Mouse (Mus musculus): ENCODE results near the gene Nr1h4. TPM values are rescaled to one million over a fixed set of nuclear protein-coding genes. Genes with fewer than 3 reads are reported as not detected.

Nr1h4 gene
- polyA plus RNA-seq, 1 experiment from 2014 or later = 1.2 TPM

- no peak overlapping the region for H3K27ac ChIP-seq (ENCODE audit: low read length)
- peaks cover 33% of the 10 kb centered on the region for H3K4me1 ChIP-seq (ENCODE audit: control insufficient read depth, insufficient read depth, low read length)
- ATAC-seq (replicated peaks; ENCODE audit: extremely low read depth, insufficient read depth, low FRiP score) = no peak
- no peaks in the 10 kb centered on the region for H3K9me3 ChIP-seq (replicated peaks; ENCODE audit: control insufficient read depth, low read length)
- H3K36me3 ChIP-seq (ENCODE audit: control insufficient read depth, insufficient read depth) = peaks cover 20% of the 10 kb centered on the region
- WGBS = 76% methylated on average over 9 of the region's 9 CpGs
- H3K4me2 ChIP-seq (ENCODE audit: low read depth, low read length) = no peak overlapping the region
- no peak overlapping the region for H3K9ac ChIP-seq (ENCODE audit: low read length)
- no peaks in the 10 kb centered on the region for H3K27me3 ChIP-seq (ENCODE audit: control insufficient read depth, insufficient read depth, low read length)
- H3K4me3 ChIP-seq (ENCODE audit: low read length) = no peak overlapping the region
Measured at GRCm38 (mm10) chr10:89437472-89437871, 95.9 kb downstream of the Nr1h4 start.

GRCm38 (mm10) chr10:89435920-89436319, 97.5 kb downstream of the Nr1h4 start:
- H3K4me1 ChIP-seq (ENCODE audit: control insufficient read depth, insufficient read depth, low read length) = peaks cover 32% of the 10 kb centered on the region
- H3K27ac ChIP-seq (ENCODE audit: low read length) = no peak overlapping the region
- H3K36me3 ChIP-seq (ENCODE audit: control insufficient read depth, insufficient read depth) = peaks cover 19% of the 10 kb centered on the region
- H3K9ac ChIP-seq (ENCODE audit: low read length) = no peak overlapping the region
- no peak overlapping the region for H3K4me3 ChIP-seq (ENCODE audit: low read length)
- H3K9me3 ChIP-seq (replicated peaks; ENCODE audit: control insufficient read depth, low read length) = no peaks in the 10 kb centered on the region
- no peaks in the 10 kb centered on the region for H3K27me3 ChIP-seq (ENCODE audit: control insufficient read depth, insufficient read depth, low read length)
- WGBS = 64% methylated on average over 9 of the region's 9 CpGs
- no peak overlapping the region for H3K4me2 ChIP-seq (ENCODE audit: low read depth, low read length)
- no peak for ATAC-seq (replicated peaks; ENCODE audit: extremely low read depth, insufficient read depth, low FRiP score)

- Histone ChIP-seq H3K27ac (ENCODE audit: low read length) (no peak overlapping the region), H3K9me3 (replicated peaks; ENCODE audit: control insufficient read depth, low read length) (no peaks in the 10 kb centered on the region), H3K4me3 (ENCODE audit: low read length) (no peak overlapping the region), H3K27me3 (ENCODE audit: control insufficient read depth, insufficient read depth, low read length) (no peaks in the 10 kb centered on the region), H3K36me3 (ENCODE audit: control insufficient read depth, insufficient read depth) (peaks cover 23% of the 10 kb centered on the region), H3K4me1 (ENCODE audit: control insufficient read depth, insufficient read depth, low read length) (peaks cover 29% of the 10 kb centered on the region), H3K9ac (ENCODE audit: low read length) (no peak overlapping the region), H3K4me2 (ENCODE audit: low read depth, low read length) (no peak overlapping the region)
- WGBS = 88% methylated on average over 12 of the region's 12 CpGs
- ATAC-seq (replicated peaks; ENCODE audit: extremely low read depth, insufficient read depth, low FRiP score) = no peak
Measured at GRCm38 (mm10) chr10:89435413-89435812, 98.0 kb downstream of the Nr1h4 start.

GRCm38 (mm10) chr10:89434509-89435210, 98.7 kb downstream of the Nr1h4 start:
- Histone ChIP-seq H3K9me3 (replicated peaks; ENCODE audit: control insufficient read depth, low read length) (no peaks in the 10 kb centered on the region), H3K27ac (ENCODE audit: low read length) (no peak overlapping the region), H3K27me3 (ENCODE audit: control insufficient read depth, insufficient read depth, low read length) (no peaks in the 10 kb centered on the region), H3K4me1 (ENCODE audit: control insufficient read depth, insufficient read depth, low read length) (peaks cover 25% of the 10 kb centered on the region), H3K36me3 (ENCODE audit: control insufficient read depth, insufficient read depth) (peaks cover 25% of the 10 kb centered on the region), H3K4me3 (ENCODE audit: low read length) (no peak overlapping the region), H3K9ac (ENCODE audit: low read length) (no peak overlapping the region), H3K4me2 (ENCODE audit: low read depth, low read length) (no peak overlapping the region)
- 78% methylated on average over 17 of the region's 17 CpGs for WGBS
- ATAC-seq (replicated peaks; ENCODE audit: extremely low read depth, insufficient read depth, low FRiP score) = no peak

- WGBS = 84% methylated on average over 13 of the region's 13 CpGs
- H3K27ac ChIP-seq (ENCODE audit: low read length) = no peak overlapping the region
- no peak for ATAC-seq (replicated peaks; ENCODE audit: extremely low read depth, insufficient read depth, low FRiP score)
- no peaks in the 10 kb centered on the region for H3K27me3 ChIP-seq (ENCODE audit: control insufficient read depth, insufficient read depth, low read length)
- peaks cover 8% of the 10 kb centered on the region for H3K4me1 ChIP-seq (ENCODE audit: control insufficient read depth, insufficient read depth, low read length)
- no peak overlapping the region for H3K4me2 ChIP-seq (ENCODE audit: low read depth, low read length)
- H3K9me3 ChIP-seq (replicated peaks; ENCODE audit: control insufficient read depth, low read length) = no peaks in the 10 kb centered on the region
- no peak overlapping the region for H3K9ac ChIP-seq (ENCODE audit: low read length)
- no peak overlapping the region for H3K4me3 ChIP-seq (ENCODE audit: low read length)
- H3K36me3 ChIP-seq (ENCODE audit: control insufficient read depth, insufficient read depth) = peaks cover 28% of the 10 kb centered on the region
Measured at GRCm38 (mm10) chr10:89432743-89433142, 100.6 kb downstream of the Nr1h4 start.

- WGBS = 91% methylated on average over 7 of the region's 7 CpGs
- Histone ChIP-seq H3K36me3 (ENCODE audit: control insufficient read depth, insufficient read depth) (peaks cover 36% of the 10 kb centered on the region), H3K4me2 (ENCODE audit: low read depth, low read length) (no peak overlapping the region), H3K9me3 (replicated peaks; ENCODE audit: control insufficient read depth, low read length) (no peaks in the 10 kb centered on the region), H3K4me1 (ENCODE audit: control insufficient read depth, insufficient read depth, low read length) (peaks cover 2% of the 10 kb centered on the region; the same call in 1 of the 2 replicates), H3K27me3 (ENCODE audit: control insufficient read depth, insufficient read depth, low read length) (no peaks in the 10 kb centered on the region), H3K9ac (ENCODE audit: low read length) (no peak overlapping the region), H3K4me3 (ENCODE audit: low read length) (no peak overlapping the region), H3K27ac (ENCODE audit: low read length) (no peak overlapping the region)
- no peak for ATAC-seq (replicated peaks; ENCODE audit: extremely low read depth, insufficient read depth, low FRiP score)
Measured at GRCm38 (mm10) chr10:89430751-89431150, 102.6 kb downstream of the Nr1h4 start.

- Histone ChIP-seq H3K4me1 (ENCODE audit: control insufficient read depth, insufficient read depth, low read length) (no peaks in the 10 kb centered on the region), H3K27me3 (ENCODE audit: control insufficient read depth, insufficient read depth, low read length) (no peaks in the 10 kb centered on the region), H3K9ac (ENCODE audit: low read length) (no peak overlapping the region), H3K4me2 (ENCODE audit: low read depth, low read length) (no peak overlapping the region), H3K27ac (ENCODE audit: low read length) (no peak overlapping the region), H3K36me3 (ENCODE audit: control insufficient read depth, insufficient read depth) (peaks cover 39% of the 10 kb centered on the region), H3K4me3 (ENCODE audit: low read length) (no peak overlapping the region), H3K9me3 (replicated peaks; ENCODE audit: control insufficient read depth, low read length) (no peaks in the 10 kb centered on the region)
- WGBS = 86% methylated on average over 11 of the region's 11 CpGs
- no peak for ATAC-seq (replicated peaks; ENCODE audit: extremely low read depth, insufficient read depth, low FRiP score)
Measured at GRCm38 (mm10) chr10:89424800-89425393, 108.5 kb downstream of the Nr1h4 start.

- no peaks in the 10 kb centered on the region for H3K4me1 ChIP-seq (ENCODE audit: control insufficient read depth, insufficient read depth, low read length)
- ATAC-seq (replicated peaks; ENCODE audit: extremely low read depth, insufficient read depth, low FRiP score) = no peak
- no peak overlapping the region for H3K4me3 ChIP-seq (ENCODE audit: low read length)
- no peaks in the 10 kb centered on the region for H3K27me3 ChIP-seq (ENCODE audit: control insufficient read depth, insufficient read depth, low read length)
- H3K9me3 ChIP-seq (replicated peaks; ENCODE audit: control insufficient read depth, low read length) = no peaks in the 10 kb centered on the region
- no peak overlapping the region for H3K9ac ChIP-seq (ENCODE audit: low read length)
- peaks cover 35% of the 10 kb centered on the region for H3K36me3 ChIP-seq (ENCODE audit: control insufficient read depth, insufficient read depth)
- WGBS = 92% methylated on average over 9 of the region's 9 CpGs
- H3K27ac ChIP-seq (ENCODE audit: low read length) = no peak overlapping the region
- H3K4me2 ChIP-seq (ENCODE audit: low read depth, low read length) = no peak overlapping the region
Measured at GRCm38 (mm10) chr10:89424217-89424616, 109.2 kb downstream of the Nr1h4 start.

- peaks cover 37% of the 10 kb centered on the region for H3K36me3 ChIP-seq (ENCODE audit: control insufficient read depth, insufficient read depth)
- no peak for ATAC-seq (replicated peaks; ENCODE audit: extremely low read depth, insufficient read depth, low FRiP score)
- WGBS = 86% methylated on average over 9 of the region's 9 CpGs
Measured at GRCm38 (mm10) chr10:89423164-89423778, 110.1 kb downstream of the Nr1h4 start.

More at GRCm38 (mm10) chr10:89423164-89423778, 110.1 kb downstream of the Nr1h4 start:
- Histone ChIP-seq H3K4me3 (ENCODE audit: low read length) (no peak overlapping the region), H3K9me3 (replicated peaks; ENCODE audit: control insufficient read depth, low read length) (no peaks in the 10 kb centered on the region), H3K9ac (ENCODE audit: low read length) (no peak overlapping the region), H3K27me3 (ENCODE audit: control insufficient read depth, insufficient read depth, low read length) (no peaks in the 10 kb centered on the region), H3K4me2 (ENCODE audit: low read depth, low read length) (no peak overlapping the region), H3K27ac (ENCODE audit: low read length) (no peak overlapping the region), H3K4me1 (ENCODE audit: control insufficient read depth, insufficient read depth, low read length) (no peaks in the 10 kb centered on the region)

All from heart, embryonic 16.5 days (tissue).